Mouse (Mus musculus) limb, embryonic 13.5 days (tissue): ENCODE measurements around the gene Sumo1. TPM values are rescaled to one million over a fixed set of nuclear protein-coding genes. Genes with fewer than 3 reads are reported as not detected.
A peak's percentile ranks its signal among the peaks of the same experiment; 100 is the strongest.

ENCODE experiments used
- ATAC-seq: fragments of 200-750 bp; cut with Nextera tagmentation; 2 replicates; pipeline ENCODE4 v1.8.0; 2017; ENCODE audit warnings: low read depth, moderate number of reproducible peaks, moderate TSS enrichment; ENCODE audit not compliant: low FRiP score
- H3K27ac ChIP-seq: fragments of 300-500 bp; sonication (generic); 2 replicates; pipeline ENCODE4 v1.5.1; 2015; ENCODE audit warnings: inconsistent platforms, mild to moderate bottlenecking, moderate library complexity
- H3K27me3 ChIP-seq: fragments of 300-500 bp; sonication (generic); 2 replicates; pipeline ENCODE4 v1.6.1; 2015; ENCODE audit warnings: mild to moderate bottlenecking, inconsistent platforms
- H3K36me3 ChIP-seq: fragments of 300-500 bp; sonication (generic); 2 replicates; pipeline ENCODE4 v1.6.1; 2015; ENCODE audit warnings: inconsistent platforms, mild to moderate bottlenecking, moderate library complexity
- H3K4me1 ChIP-seq: fragments of 300-500 bp; sonication (generic); 2 replicates; pipeline ENCODE4 v1.6.1; 2015; ENCODE audit warnings: inconsistent platforms
- H3K4me2 ChIP-seq: fragments of 300-500 bp; sonication (generic); replicated peaks from 2 replicates; pipeline ENCODE4 v1.6.1; 2015; ENCODE audit warnings: inconsistent platforms, mild to moderate bottlenecking, moderate library complexity
- H3K4me3 ChIP-seq: fragments of 300-500 bp; sonication (generic); 2 replicates; pipeline ENCODE4 v1.5.1; 2015; ENCODE audit warnings: moderate library complexity, mild to moderate bottlenecking, inconsistent platforms
- H3K9ac ChIP-seq: fragments of 300-500 bp; sonication (generic); 2 replicates; pipeline ENCODE4 v1.6.1; 2015; ENCODE audit warnings: mild to moderate bottlenecking, inconsistent platforms
- H3K9me3 ChIP-seq: fragments of 300-500 bp; sonication (generic); 2 replicates; pipeline ENCODE4 v1.6.1; 2016; ENCODE audit warnings: inconsistent platforms
- WGBS: fragments of 180-500 bp; shearing (Covaris S2); methylation state at CpG from one replicate; pipeline ENCODE4 v1.1.7; 2015; 5-methylcytosine and 5-hydroxymethylcytosine counted together
- polyA plus RNA-seq: library from polyadenylated mRNA; unstranded; fragments of >200 nt; fragmentation: Nextera tagmentation; extraction: Ambion mirVana; gene quantifications from 2 replicates; pipeline ENCODE4 v1.2.1, GENCODE M21; 2015

Gene Sumo1
- polyA plus RNA-seq, 1 experiment from 2014 or later: 474 TPM

GRCm38 (mm10) chr1:59566926-59567325 is 103.7 kb downstream of the Sumo1 start:
- Histone ChIP-seq H3K4me3 (no peak overlapping the region), H3K27me3 (no peaks in the 10 kb centered on the region), H3K4me1 (peaks cover 23% of the 10 kb centered on the region), H3K4me2 (no peak overlapping the region), H3K36me3 (no peaks in the 10 kb centered on the region), H3K27ac (no peak overlapping the region; the same call in 1 of the 2 replicates), H3K9me3 (peaks cover 5% of the 10 kb centered on the region; the same call in 1 of the 2 replicates), H3K9ac (no peak overlapping the region)
- WGBS: 59% methylated on average over 6 of the region's 6 CpGs
- no peak for ATAC-seq

- Histone ChIP-seq H3K4me3 (no peak overlapping the region), H3K4me1 (peaks cover 23% of the 10 kb centered on the region), H3K9ac (no peak overlapping the region), H3K27me3 (no peaks in the 10 kb centered on the region), H3K36me3 (no peaks in the 10 kb centered on the region), H3K9me3 (peaks cover 5% of the 10 kb centered on the region; the same call in 1 of the 2 replicates), H3K4me2 (no peak overlapping the region), H3K27ac (no peak overlapping the region)
- 59% methylated on average over 7 of the region's 7 CpGs for WGBS
- no peak for ATAC-seq
These were observed 104.4 kb downstream of the Sumo1 start for GRCm38 (mm10) chr1:59566281-59566680.

GRCm38 (mm10) chr1:59565804-59566203 is 104.8 kb downstream of the Sumo1 start:
- WGBS: 80% methylated on average over 5 of the region's 5 CpGs
- ATAC-seq: no peak

GRCm38 (mm10) chr1:59563581-59563980 is 107.1 kb downstream of the Sumo1 start:
- Histone ChIP-seq H3K9ac (no peak overlapping the region), H3K4me2 (no peak overlapping the region), H3K27ac (no peak overlapping the region), H3K9me3 (peaks cover 5% of the 10 kb centered on the region; the same call in 1 of the 2 replicates), H3K4me3 (no peak overlapping the region), H3K27me3 (no peaks in the 10 kb centered on the region), H3K4me1 (peaks cover 16% of the 10 kb centered on the region), H3K36me3 (no peaks in the 10 kb centered on the region)
- WGBS: 52% methylated on average over 2 of the region's 2 CpGs
- ATAC-seq: no peak

More at GRCm38 (mm10) chr1:59565804-59566203, 104.8 kb downstream of the Sumo1 start:
- Histone ChIP-seq H3K27me3 (no peaks in the 10 kb centered on the region), H3K4me1 (peaks cover 23% of the 10 kb centered on the region), H3K4me2 (no peak overlapping the region), H3K36me3 (no peaks in the 10 kb centered on the region), H3K4me3 (no peak overlapping the region), H3K27ac (no peak overlapping the region), H3K9ac (no peak overlapping the region), H3K9me3 (peaks cover 5% of the 10 kb centered on the region; the same call in 1 of the 2 replicates)

- H3K27ac ChIP-seq: no peak overlapping the region
- 50% methylated on average over 5 of the region's 5 CpGs for WGBS
These were observed 116.9 kb downstream of the Sumo1 start for GRCm38 (mm10) chr1:59553708-59554107.

GRCm38 (mm10) chr1:59550996-59551395 is 119.6 kb downstream of the Sumo1 start:
- ATAC-seq: no peak
- Histone ChIP-seq H3K27me3 (no peaks in the 10 kb centered on the region), H3K4me3 (no peak overlapping the region), H3K9me3 (no peaks in the 10 kb centered on the region), H3K27ac (no peak overlapping the region), H3K4me2 (no peak overlapping the region), H3K4me1 (peaks cover 23% of the 10 kb centered on the region), H3K36me3 (no peaks in the 10 kb centered on the region), H3K9ac (no peak overlapping the region)
- 76% methylated on average over 11 of the region's 11 CpGs for WGBS

More at GRCm38 (mm10) chr1:59553708-59554107, 116.9 kb downstream of the Sumo1 start:
- H3K27me3 ChIP-seq: no peaks in the 10 kb centered on the region
- ATAC-seq: no peak
- no peak overlapping the region for H3K9ac ChIP-seq
- peaks cover 20% of the 10 kb centered on the region for H3K4me1 ChIP-seq
- no peak overlapping the region for H3K4me2 ChIP-seq
- no peaks in the 10 kb centered on the region for H3K36me3 ChIP-seq
- no peak overlapping the region for H3K4me3 ChIP-seq
- H3K9me3 ChIP-seq: no peaks in the 10 kb centered on the region

GRCm38 (mm10) chr1:59550227-59550626 is 120.4 kb downstream of the Sumo1 start:
- no peak for ATAC-seq
- 74% methylated on average over 6 of the region's 6 CpGs for WGBS

GRCm38 (mm10) chr1:59549036-59549675 is 121.5 kb downstream of the Sumo1 start:
- H3K36me3 ChIP-seq: no peaks in the 10 kb centered on the region
- H3K4me3 ChIP-seq: no peak overlapping the region
- no peaks in the 10 kb centered on the region for H3K9me3 ChIP-seq
- ATAC-seq: peak; percentile 28; the same call in 1 of the 2 replicates
- H3K4me2 ChIP-seq: no peak overlapping the region
- peaks cover 23% of the 10 kb centered on the region for H3K4me1 ChIP-seq
- H3K27me3 ChIP-seq: no peaks in the 10 kb centered on the region
- H3K9ac ChIP-seq: no peak overlapping the region; the same call in 1 of the 2 replicates
- H3K27ac ChIP-seq: peak overlapping the region; percentile 61
- 41% methylated on average over 7 of the region's 7 CpGs for WGBS

More at GRCm38 (mm10) chr1:59550227-59550626, 120.4 kb downstream of the Sumo1 start:
- no peaks in the 10 kb centered on the region for H3K9me3 ChIP-seq
- no peak overlapping the region for H3K9ac ChIP-seq
- no peak overlapping the region for H3K4me2 ChIP-seq
- H3K27me3 ChIP-seq: no peaks in the 10 kb centered on the region
- H3K4me1 ChIP-seq: peaks cover 23% of the 10 kb centered on the region
- H3K27ac ChIP-seq: no peak overlapping the region
- H3K36me3 ChIP-seq: no peaks in the 10 kb centered on the region
- no peak overlapping the region for H3K4me3 ChIP-seq

- peak overlapping the region; percentile 61 for H3K27ac ChIP-seq
- H3K4me2 ChIP-seq: no peak overlapping the region
- ATAC-seq: no peak
- H3K4me1 ChIP-seq: peaks cover 18% of the 10 kb centered on the region
- no peaks in the 10 kb centered on the region for H3K27me3 ChIP-seq
- no peak overlapping the region for H3K4me3 ChIP-seq
- H3K9me3 ChIP-seq: no peaks in the 10 kb centered on the region
- H3K36me3 ChIP-seq: no peaks in the 10 kb centered on the region
- WGBS: 83% methylated on average over 5 of the region's 5 CpGs
- no peak overlapping the region for H3K9ac ChIP-seq
These were observed 122.1 kb downstream of the Sumo1 start for GRCm38 (mm10) chr1:59548486-59548885.

- Histone ChIP-seq H3K27ac (no peak overlapping the region), H3K36me3 (no peaks in the 10 kb centered on the region), H3K9me3 (no peaks in the 10 kb centered on the region), H3K4me2 (no peak overlapping the region), H3K4me3 (no peak overlapping the region), H3K9ac (no peak overlapping the region), H3K4me1 (peaks cover 9% of the 10 kb centered on the region), H3K27me3 (no peaks in the 10 kb centered on the region)
- ATAC-seq: no peak
- 69% methylated on average over 8 of the region's 8 CpGs for WGBS
These were observed 126.7 kb downstream of the Sumo1 start for GRCm38 (mm10) chr1:59543911-59544310.

- H3K27ac ChIP-seq: no peak overlapping the region
- H3K36me3 ChIP-seq: no peaks in the 10 kb centered on the region
- H3K4me2 ChIP-seq: no peak overlapping the region
- H3K4me1 ChIP-seq: peaks cover 3% of the 10 kb centered on the region; the same call in 1 of the 2 replicates
- H3K9ac ChIP-seq: no peak overlapping the region
- H3K4me3 ChIP-seq: no peak overlapping the region
- H3K27me3 ChIP-seq: no peaks in the 10 kb centered on the region
- WGBS: 60% methylated on average over 6 of the region's 6 CpGs
- no peaks in the 10 kb centered on the region for H3K9me3 ChIP-seq
- ATAC-seq: no peak
These were observed 128.4 kb downstream of the Sumo1 start for GRCm38 (mm10) chr1:59542231-59542630.

GRCm38 (mm10) chr1:59541271-59542020 is 129.2 kb downstream of the Sumo1 start:
- no peak for ATAC-seq
- Histone ChIP-seq H3K9ac (no peak overlapping the region), H3K27me3 (no peaks in the 10 kb centered on the region), H3K4me3 (no peak overlapping the region), H3K9me3 (no peaks in the 10 kb centered on the region), H3K4me1 (peaks cover 3% of the 10 kb centered on the region; the same call in 1 of the 2 replicates), H3K36me3 (no peaks in the 10 kb centered on the region), H3K27ac (no peak overlapping the region), H3K4me2 (no peak overlapping the region)
- 89% methylated on average over 16 of the region's 16 CpGs for WGBS
